Mouse (Mus musculus): ENCODE measurements around the gene Kxd1.

- no peak for TF ChIP-seq GATA1 (IDR thresholded peaks at IDR 0.05; ENCODE audit: borderline replicate concordance, low read length)
- no peak for TF ChIP-seq FLI1 (IDR thresholded peaks at IDR 0.05; ENCODE audit: low read length)
Observed at GRCm38 (mm10) chr8:70561809-70562535, 34.2 kb upstream of the Kxd1 start.

All from megakaryocyte, embryonic 14.5 days (primary cell).